Mouse (Mus musculus) neural tube, postnatal 0 days (tissue): Measurements from ENCODE around the gene Olfr811. TPM values are rescaled to one million over a fixed set of nuclear protein-coding genes. Genes with fewer than 3 reads are reported as not detected.

Experiments used
- polyA plus RNA-seq: library from polyadenylated mRNA; unstranded; fragments of >200 nt; fragmentation: Nextera tagmentation; extraction: Ambion mirVana; gene quantifications from 2 replicates; pipeline ENCODE4 v1.2.1, GENCODE M21; 2015

Gene Olfr811
- not detected in 2 replicates for polyA plus RNA-seq

DNA sequence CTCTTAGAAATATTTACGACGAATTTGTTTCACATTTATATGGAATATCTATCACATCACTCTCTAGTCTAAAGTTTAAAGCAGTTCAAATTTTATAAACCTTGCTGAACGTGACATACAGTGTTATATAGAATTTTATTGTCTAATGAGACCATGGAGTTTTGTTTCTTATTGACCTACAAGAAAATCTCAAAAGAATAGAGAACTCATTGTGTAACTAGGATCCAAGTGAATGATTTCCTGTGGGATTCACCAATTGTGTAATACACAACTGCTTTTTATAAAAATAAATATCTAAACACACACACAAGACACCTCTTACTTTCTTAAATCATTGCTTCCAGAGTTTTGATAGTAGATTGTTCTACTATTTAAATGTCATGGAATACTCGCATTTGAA is at the start of gene Olfr811:
Gene Olfr811, minus strand, starts transcription at position 101 of the 400 bp plus-strand sequence.

DNA sequence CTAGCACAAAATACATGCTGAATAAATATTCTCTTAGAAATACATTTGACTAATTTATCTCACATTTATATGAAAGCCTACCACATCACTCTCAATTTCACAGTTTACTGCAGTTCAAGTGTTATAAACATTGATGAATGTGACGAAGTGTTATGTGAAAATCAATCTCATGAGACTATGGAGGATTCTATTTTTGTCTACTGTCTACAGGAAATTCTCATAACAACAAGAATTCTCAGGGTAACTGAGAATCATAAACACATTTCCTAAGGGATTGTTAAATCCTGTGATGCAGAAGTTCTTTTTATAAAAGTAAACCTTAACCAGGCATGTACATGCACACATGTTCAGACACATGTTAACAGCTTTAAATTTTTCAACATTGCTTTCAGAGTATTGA is 41.8 kb upstream of the Olfr811 start, which contains the start of gene Olfr812:
Gene Olfr812, minus strand, starts transcription at position 101 of the 400 bp plus-strand sequence.

DNA sequence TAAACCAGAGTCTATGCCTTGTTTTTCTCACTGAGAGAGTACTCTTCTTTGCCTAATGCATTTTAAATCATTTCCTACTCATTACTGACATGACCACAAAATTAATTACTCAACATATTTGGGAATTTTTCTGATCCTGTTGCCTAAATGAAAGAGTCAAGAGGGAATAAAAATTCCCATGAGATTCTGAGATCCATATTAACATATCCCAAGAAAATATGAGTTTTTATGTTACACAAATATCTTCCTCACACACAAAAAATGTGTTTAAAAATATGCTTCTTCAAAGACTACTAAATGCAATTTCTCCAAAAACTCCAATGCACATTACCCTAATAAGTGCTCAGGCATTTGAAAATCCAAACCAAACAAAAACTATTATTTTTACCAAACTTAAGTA is 9.4 kb downstream of the Olfr811 start, which contains the start of gene Olfr810:
Gene Olfr810, minus strand, starts transcription at position 101 of the 400 bp plus-strand sequence.

DNA sequence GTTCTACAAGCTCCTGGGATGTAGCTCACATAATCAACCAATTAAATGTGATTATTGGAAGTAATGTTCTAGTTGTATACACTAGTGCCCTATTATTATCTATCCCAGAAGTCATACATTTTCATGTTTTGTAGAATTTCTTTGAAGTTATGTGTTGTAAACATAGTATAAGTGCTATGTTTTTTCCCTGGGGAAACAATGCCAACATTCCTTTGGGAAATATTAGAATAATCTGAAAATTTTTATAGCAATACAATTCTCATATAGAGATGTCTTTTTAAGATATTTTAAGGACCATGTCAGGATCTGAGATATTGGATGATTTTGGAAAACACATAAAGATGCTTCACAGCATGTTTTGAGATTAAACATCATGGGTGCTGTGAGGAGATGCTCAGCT is 29.9 kb downstream of the Olfr811 start, which contains the start of gene Olfr809:
Gene Olfr809, plus strand, starts transcription at position 301 of the 400 bp plus-strand sequence.

DNA sequence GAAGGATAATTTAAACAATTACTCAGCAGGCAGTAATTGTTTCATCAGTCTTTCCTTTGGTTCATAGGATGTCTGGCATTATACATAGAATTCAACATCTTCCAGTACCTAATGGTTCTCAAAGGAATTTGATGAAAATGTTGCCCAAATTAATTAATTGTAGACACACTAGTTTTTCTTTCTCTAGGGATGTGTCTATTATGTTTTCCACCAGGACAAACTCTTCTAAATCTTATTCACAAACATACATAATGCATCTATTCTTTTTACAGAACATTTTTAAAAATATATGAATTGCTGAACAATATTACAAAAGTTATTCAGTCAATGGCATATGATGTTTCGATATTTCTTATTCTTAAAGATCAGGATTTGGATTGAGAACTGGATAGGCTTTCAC is 39.0 kb downstream of the Olfr811 start, which contains the start of gene Olfr808:
Gene Olfr808, plus strand, starts transcription at position 301 of the 400 bp plus-strand sequence.

DNA sequence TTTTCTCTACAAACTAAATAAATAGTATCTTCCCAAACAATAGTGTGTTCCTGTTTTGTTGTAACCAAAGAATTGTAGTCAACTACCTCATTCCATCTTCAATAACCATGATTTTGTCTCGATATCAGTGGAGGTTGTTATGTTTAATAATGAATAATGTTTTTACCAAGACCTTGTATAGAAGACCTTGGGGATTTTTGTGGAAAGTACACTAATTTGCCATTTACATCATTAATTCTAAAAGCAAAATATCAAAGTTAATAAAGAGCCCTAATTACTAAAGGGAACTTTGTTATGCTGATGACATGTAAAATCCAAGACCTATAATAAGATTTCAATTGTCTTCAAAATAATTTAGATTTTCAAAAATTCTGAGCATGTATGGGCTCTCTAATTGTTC is 46.5 kb downstream of the Olfr811 start, which contains the start of gene Olfr807:
Gene Olfr807, minus strand, starts transcription at position 101 of the 400 bp plus-strand sequence.

Other genes starting within 250 kb of the Olfr811 start
- not detected in 2 replicates for gene Olfr794, start 236.7 kb downstream of the Olfr811 start, polyA plus RNA-seq
- gene Olfr796, start 191.8 kb downstream of the Olfr811 start, polyA plus RNA-seq, result not detected in 2 replicates
- not detected in 2 replicates for gene Olfr798, start 176.5 kb downstream of the Olfr811 start, polyA plus RNA-seq
- not detected in 2 replicates for gene Olfr799, start 166.9 kb downstream of the Olfr811 start, polyA plus RNA-seq
- gene Olfr800, start 146.7 kb downstream of the Olfr811 start, polyA plus RNA-seq, result not detected in 2 replicates
- gene Olfr801, start 130.5 kb downstream of the Olfr811 start, polyA plus RNA-seq, result not detected in 2 replicates
- gene Olfr802, start 116.2 kb downstream of the Olfr811 start, polyA plus RNA-seq, result 0.04 and 0.08 TPM in 2 replicates
- not detected in 2 replicates for gene Olfr803, start 110.1 kb downstream of the Olfr811 start, polyA plus RNA-seq
- gene Olfr804, start 101.2 kb downstream of the Olfr811 start, polyA plus RNA-seq, result not detected in 2 replicates
- not detected in 2 replicates for gene Olfr805, start 75.0 kb downstream of the Olfr811 start, polyA plus RNA-seq
- not detected in 2 replicates for gene Olfr806, start 62.5 kb downstream of the Olfr811 start, polyA plus RNA-seq
- not detected in 2 replicates for gene Olfr807, start 46.6 kb downstream of the Olfr811 start, polyA plus RNA-seq
- not detected in 2 replicates for gene Olfr808, start 38.9 kb downstream of the Olfr811 start, polyA plus RNA-seq
- not detected in 2 replicates for gene Olfr809, start 29.8 kb downstream of the Olfr811 start, polyA plus RNA-seq
- not detected in 2 replicates for gene Olfr810, start 9.5 kb downstream of the Olfr811 start, polyA plus RNA-seq
- not detected in 2 replicates for gene Olfr812, start 41.7 kb upstream of the Olfr811 start, polyA plus RNA-seq
- gene Olfr813, start 51.0 kb upstream of the Olfr811 start, polyA plus RNA-seq, result not detected in 2 replicates
- not detected in 2 replicates for gene Olfr814, start 75.5 kb upstream of the Olfr811 start, polyA plus RNA-seq
- gene Olfr815, start 101.5 kb upstream of the Olfr811 start, polyA plus RNA-seq, result not detected in 2 replicates
- not detected in 2 replicates for gene Olfr816, start 111.2 kb upstream of the Olfr811 start, polyA plus RNA-seq
- gene Olfr818, start 144.7 kb upstream of the Olfr811 start, polyA plus RNA-seq, result not detected in 2 replicates
- not detected in 2 replicates for gene Olfr819, start 162.9 kb upstream of the Olfr811 start, polyA plus RNA-seq
- not detected in 2 replicates for gene Olfr247, start 171.7 kb upstream of the Olfr811 start, polyA plus RNA-seq
- not detected in 2 replicates for gene Gm10310, start 180.7 kb upstream of the Olfr811 start, polyA plus RNA-seq
- gene Olfr820, start 208.2 kb upstream of the Olfr811 start, polyA plus RNA-seq, result not detected in 2 replicates
- gene Olfr821, start 226.0 kb upstream of the Olfr811 start, polyA plus RNA-seq, result not detected in 2 replicates